Mouse (Mus musculus) T-helper 17 cell (primary cell): ENCODE data around the gene Obp1b.

Experiments
- in situ Hi-C, 2 experiments: fragments of 300-600 bp; cut with MboI, MseI; formaldehyde crosslinking; loops; 1 replicate in 1 of 2; 2 replicates in 1 of 2; pipeline ENCODE4 v1.15.1; 2025; ENCODE audit warnings: high pct_unique_total_duplicates in 2 of 2

Obp1b gene

DNA sequence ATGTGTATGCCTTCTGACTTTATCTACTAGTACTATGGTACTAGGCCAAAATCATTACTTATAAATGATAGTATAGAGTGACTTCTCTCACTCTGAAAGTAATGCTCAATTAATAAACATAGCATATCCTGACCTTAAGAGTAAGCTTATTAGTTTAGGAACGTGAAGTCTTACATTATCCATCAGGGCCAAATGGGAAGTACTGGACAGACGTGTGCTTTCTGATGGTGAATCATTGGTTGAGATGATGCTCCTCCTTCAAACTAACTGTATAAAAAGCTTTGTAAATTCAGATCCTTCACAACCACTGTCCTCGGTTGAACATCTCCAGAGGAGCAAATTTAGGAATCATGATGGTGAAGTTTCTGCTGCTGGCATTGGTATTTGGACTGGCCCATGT is at the start of gene Obp1b:
Gene Obp1b, plus strand, starts transcription at position 301 of the 400 bp plus-strand sequence.
- in situ Hi-C loops, result loop anchor here in 1 of 2 experiments (10.0 kb wide), 1 partner anchor 58 kb away; the partner anchor contains the start of gene Gm14743

DNA sequence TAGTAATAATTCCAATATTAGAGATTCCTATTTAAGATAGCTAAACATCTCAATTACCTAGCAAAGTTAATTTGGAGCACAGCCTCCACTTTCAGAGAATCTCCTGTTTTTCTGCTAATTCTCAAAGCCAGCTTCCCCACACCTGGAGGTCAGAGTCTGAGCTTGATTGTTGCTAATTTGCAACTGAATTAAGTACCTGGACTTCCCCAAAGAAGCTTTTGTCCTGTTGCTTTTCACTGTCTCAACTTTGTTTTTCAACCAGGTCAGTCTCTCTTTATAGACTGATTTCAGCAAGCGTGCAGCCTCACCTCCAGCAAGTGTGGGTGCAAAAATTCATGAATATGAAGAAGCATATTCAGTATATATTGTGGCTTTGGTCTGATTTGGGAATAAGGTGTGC is 15.6 kb downstream of the Obp1b start:
- in situ Hi-C loops, result loop anchor here in 1 of 2 experiments (5.0 kb wide), 1 partner anchor 50 kb away; no protein-coding TSS in a partner anchor

DNA sequence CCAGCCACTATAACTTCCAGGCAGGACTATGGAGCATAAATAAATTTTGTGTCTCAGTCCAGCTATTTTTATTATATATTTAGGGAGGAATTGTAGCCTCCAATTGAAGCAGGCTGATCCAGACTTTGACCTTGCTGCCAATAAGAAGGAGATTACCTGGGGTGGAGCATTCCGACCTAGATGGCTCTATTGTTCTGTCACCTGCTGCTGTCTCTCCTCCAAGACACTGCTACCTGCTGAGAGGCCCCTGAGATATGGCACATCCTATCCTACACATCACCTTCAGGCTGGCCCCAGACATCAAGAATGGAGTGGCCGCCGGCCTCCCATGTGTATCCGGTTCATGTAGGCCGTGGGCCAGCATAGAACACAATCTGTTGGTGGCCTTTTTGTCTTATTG is 16.3 kb downstream of the Obp1b start:
- in situ Hi-C loops, result loop anchor here in 1 of 2 experiments (5.0 kb wide), 1 partner anchor 49 kb away; no protein-coding TSS in a partner anchor
